Mouse (Mus musculus): ENCODE data around the gene Kif16b. TPM values are rescaled to one million over a fixed set of nuclear protein-coding genes. Genes with fewer than 3 reads are reported as not detected.

Gene Kif16b
- polyA plus RNA-seq, 1 experiment from 2014 or later: 3.7 TPM

DNA sequence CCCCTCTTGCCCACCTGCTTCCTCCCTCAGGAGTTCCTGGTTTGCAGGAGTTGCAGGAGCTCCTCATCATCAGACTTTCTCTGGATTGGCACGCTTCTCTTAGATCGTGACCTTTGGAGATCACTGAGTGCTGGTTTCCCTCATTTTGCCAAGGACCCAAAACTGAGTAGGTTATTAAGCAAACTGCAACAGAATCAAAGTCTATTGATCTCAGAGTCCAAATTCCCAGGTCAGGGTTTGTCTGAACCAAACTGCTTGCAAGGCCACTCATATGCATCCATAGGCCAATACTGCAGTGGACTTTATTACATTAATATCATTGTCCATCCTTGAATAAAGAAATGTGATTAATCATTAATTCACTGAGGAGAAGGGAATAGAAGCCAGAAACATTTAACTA lies 211.8 kb downstream of the Kif16b start:
- H3K27ac ChIP-seq (replicated peaks): no peak overlapping the region
- H3K36me3 ChIP-seq: no peaks in the 10 kb centered on the region
- no peaks in the 10 kb centered on the region for H3K27me3 ChIP-seq
- no peak overlapping the region for H3K4me3 ChIP-seq
- ATAC-seq (ENCODE audit: low FRiP score, low read depth): no peak
- WGBS: 91% methylated on average over 2 of the region's 2 CpGs
- H3K9me3 ChIP-seq: no peaks in the 10 kb centered on the region
- H3K9ac ChIP-seq: no peak overlapping the region
- H3K4me2 ChIP-seq: no peak overlapping the region
- H3K4me1 ChIP-seq (replicated peaks): no peaks in the 10 kb centered on the region

DNA sequence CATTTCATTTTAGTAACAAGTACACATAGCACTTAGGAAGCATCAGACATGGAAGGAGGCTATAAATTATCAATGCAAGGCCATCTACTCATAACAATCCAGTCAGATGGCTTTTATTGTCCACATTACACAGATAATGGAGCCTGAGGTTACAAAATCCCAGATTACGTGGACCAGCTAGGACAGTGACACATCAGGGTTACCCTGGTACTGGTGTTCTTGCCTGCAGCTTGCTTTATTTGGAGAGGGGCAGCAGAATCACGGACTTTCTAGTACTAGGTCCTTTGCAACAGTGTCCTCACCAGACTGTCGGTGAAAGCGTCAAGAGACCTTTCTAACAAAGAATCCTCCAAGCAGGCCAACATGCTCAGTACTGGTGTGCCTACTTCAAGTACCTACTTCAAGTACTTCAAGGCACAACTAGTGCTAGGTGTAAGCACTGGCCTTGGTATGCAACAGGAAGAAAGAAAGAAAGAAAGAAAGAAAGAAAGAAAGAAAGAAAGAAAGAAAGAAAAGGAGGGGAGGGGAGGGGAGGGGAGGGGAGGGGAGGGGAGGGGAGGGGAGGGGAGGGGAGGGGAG lies 213.3 kb downstream of the Kif16b start:
- Histone ChIP-seq H3K27me3 (no peaks in the 10 kb centered on the region), H3K9me3 (no peaks in the 10 kb centered on the region), H3K27ac (replicated peaks) (no peak overlapping the region), H3K4me3 (no peak overlapping the region), H3K4me2 (no peak overlapping the region), H3K4me1 (replicated peaks) (no peaks in the 10 kb centered on the region), H3K9ac (no peak overlapping the region), H3K36me3 (no peaks in the 10 kb centered on the region)
- no peak for ATAC-seq (ENCODE audit: low FRiP score, low read depth)
- WGBS: 87% methylated on average over 4 of the region's 4 CpGs

GRCm38 (mm10) chr2:142682965-142683709 lies 218.2 kb downstream of the Kif16b start:
- no peak overlapping the region for H3K27ac ChIP-seq (replicated peaks)
- H3K27me3 ChIP-seq: no peaks in the 10 kb centered on the region
- H3K4me1 ChIP-seq (replicated peaks): no peaks in the 10 kb centered on the region
- no peak overlapping the region for H3K9ac ChIP-seq
- no peak for ATAC-seq (ENCODE audit: low FRiP score, low read depth)
- H3K4me3 ChIP-seq: no peak overlapping the region
- H3K4me2 ChIP-seq: no peak overlapping the region
- no peaks in the 10 kb centered on the region for H3K36me3 ChIP-seq
- 75% methylated on average over 5 of the region's 5 CpGs for WGBS
- H3K9me3 ChIP-seq: no peaks in the 10 kb centered on the region

DNA sequence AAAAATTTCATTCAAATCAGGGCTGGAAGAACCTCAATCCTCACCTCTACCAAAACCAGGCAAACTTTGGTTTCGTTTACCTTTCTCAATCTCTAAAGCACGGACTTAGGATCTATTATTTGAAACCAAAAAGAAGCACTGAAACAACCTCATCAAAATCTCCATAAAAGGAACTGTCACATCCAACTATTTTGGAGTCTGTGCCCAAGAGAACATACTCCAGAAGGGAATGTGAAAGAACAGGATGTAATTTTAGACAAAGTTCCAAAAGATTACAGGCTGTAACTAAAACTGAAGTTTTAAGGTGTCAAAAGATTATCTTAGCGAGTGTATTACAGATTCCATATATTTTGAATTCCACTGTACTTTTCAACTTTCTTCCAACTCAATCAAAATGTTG lies 232.9 kb downstream of the Kif16b start:
- 91% methylated on average over 3 of the region's 3 CpGs for WGBS
- H3K4me1 ChIP-seq (replicated peaks): no peaks in the 10 kb centered on the region
- H3K27ac ChIP-seq (replicated peaks): no peak overlapping the region
- H3K9ac ChIP-seq: no peak overlapping the region
- ATAC-seq (ENCODE audit: low FRiP score, low read depth): no peak
- no peaks in the 10 kb centered on the region for H3K36me3 ChIP-seq
- no peaks in the 10 kb centered on the region for H3K9me3 ChIP-seq
- H3K4me3 ChIP-seq: no peak overlapping the region
- H3K27me3 ChIP-seq: no peaks in the 10 kb centered on the region
- no peak overlapping the region for H3K4me2 ChIP-seq

DNA sequence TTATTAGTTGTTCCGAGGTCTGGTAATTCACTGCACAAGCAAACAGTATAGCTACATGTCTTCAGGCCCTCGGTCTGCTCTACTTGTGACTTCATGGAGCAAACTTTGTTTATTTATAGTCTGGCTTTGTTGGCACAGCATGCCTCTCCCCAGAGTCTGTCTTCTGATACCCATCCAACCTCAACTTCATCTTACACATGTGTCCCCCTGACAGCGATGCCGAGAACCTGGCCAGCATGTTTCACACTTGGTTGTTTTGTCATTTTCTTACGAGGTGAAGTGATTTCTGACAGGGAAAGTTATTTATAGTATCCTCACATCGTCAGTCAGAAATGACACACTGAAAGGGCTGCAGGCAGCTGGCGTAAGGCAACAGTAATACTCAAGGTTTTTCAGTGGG lies 249.7 kb downstream of the Kif16b start:
- H3K4me3 ChIP-seq: no peak overlapping the region
- H3K9ac ChIP-seq: no peak overlapping the region
- no peak overlapping the region for H3K4me2 ChIP-seq
- H3K9me3 ChIP-seq: no peaks in the 10 kb centered on the region
- H3K27me3 ChIP-seq: no peaks in the 10 kb centered on the region
- no peak overlapping the region for H3K27ac ChIP-seq (replicated peaks)
- H3K36me3 ChIP-seq: no peaks in the 10 kb centered on the region; the same call in 1 of the 2 replicates
- ATAC-seq (ENCODE audit: low FRiP score, low read depth): no peak
- no peaks in the 10 kb centered on the region for H3K4me1 ChIP-seq (replicated peaks)
- 74% methylated on average over 7 of the region's 7 CpGs for WGBS

DNA sequence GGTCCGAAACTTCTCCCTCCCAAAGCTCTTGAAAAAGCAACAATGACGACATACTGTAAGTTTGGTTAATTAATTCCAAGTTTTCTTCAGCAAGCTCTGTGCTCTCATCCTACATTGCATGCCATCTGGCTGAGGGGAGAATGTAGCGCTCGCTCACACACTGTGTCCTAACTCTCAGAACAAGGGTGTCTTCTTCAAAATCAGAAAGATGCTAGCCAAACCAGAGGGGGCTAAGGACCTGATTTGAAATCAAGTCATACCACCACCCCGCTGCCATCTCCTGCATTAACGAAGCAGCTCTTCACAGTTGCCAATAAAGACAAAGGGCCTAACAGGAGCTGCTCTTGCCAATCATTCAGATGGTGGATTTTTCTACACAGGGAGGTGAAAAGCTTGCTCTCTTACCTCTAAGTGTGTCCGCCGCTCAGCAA lies 253.3 kb downstream of the Kif16b start:
- 70% methylated on average over 8 of the region's 8 CpGs for WGBS

GRCm38 (mm10) chr2:142646863-142647262 lies 254.5 kb downstream of the Kif16b start:
- no peak overlapping the region for H3K9ac ChIP-seq
- H3K27me3 ChIP-seq: no peaks in the 10 kb centered on the region
- no peaks in the 10 kb centered on the region for H3K4me1 ChIP-seq (replicated peaks)
- H3K9me3 ChIP-seq: no peaks in the 10 kb centered on the region
- H3K4me2 ChIP-seq: no peak overlapping the region
- ATAC-seq (ENCODE audit: low FRiP score, low read depth): no peak
- no peak overlapping the region for H3K27ac ChIP-seq (replicated peaks)
- no peak overlapping the region for H3K4me3 ChIP-seq
- 94% methylated on average over 4 of the region's 4 CpGs for WGBS
- no peaks in the 10 kb centered on the region; the same call in 1 of the 2 replicates for H3K36me3 ChIP-seq

More for the DNA sequence above, 253.3 kb downstream of the Kif16b start:
- Histone ChIP-seq H3K4me2 (no peak overlapping the region), H3K36me3 (no peaks in the 10 kb centered on the region; the same call in 1 of the 2 replicates), H3K4me1 (replicated peaks) (no peaks in the 10 kb centered on the region), H3K4me3 (no peak overlapping the region), H3K9ac (no peak overlapping the region), H3K9me3 (no peaks in the 10 kb centered on the region), H3K27me3 (no peaks in the 10 kb centered on the region), H3K27ac (replicated peaks) (no peak overlapping the region)
- no peak for ATAC-seq (ENCODE audit: low FRiP score, low read depth)

DNA sequence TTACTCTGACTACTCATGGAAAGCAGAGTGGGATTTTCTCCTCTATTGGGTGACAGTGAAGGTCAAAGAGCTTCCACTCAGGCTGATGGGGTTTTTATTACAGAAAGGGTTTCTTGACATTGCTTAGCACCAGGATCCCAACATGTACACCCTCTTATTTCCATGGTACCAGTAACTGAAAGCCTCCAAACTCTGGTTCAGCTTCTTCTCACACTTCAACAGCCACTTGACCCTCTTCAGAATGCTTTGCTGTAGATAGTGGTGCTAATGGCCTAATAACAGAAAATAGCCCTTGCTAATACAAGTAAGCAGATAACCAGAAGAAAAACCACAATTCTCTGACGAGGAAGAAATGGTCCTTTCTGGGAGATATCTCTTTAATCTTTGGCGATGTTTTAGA lies 259.6 kb downstream of the Kif16b start:
- Histone ChIP-seq H3K4me2 (no peak overlapping the region), H3K4me1 (replicated peaks) (no peaks in the 10 kb centered on the region), H3K36me3 (no peaks in the 10 kb centered on the region), H3K27ac (replicated peaks) (no peak overlapping the region), H3K9ac (no peak overlapping the region), H3K27me3 (no peaks in the 10 kb centered on the region), H3K4me3 (no peak overlapping the region), H3K9me3 (no peaks in the 10 kb centered on the region)
- no peak for ATAC-seq (ENCODE audit: low FRiP score, low read depth)
- WGBS: 91% methylated on average over 2 of the region's 2 CpGs

GRCm38 (mm10) chr2:142635606-142636304 lies 265.6 kb downstream of the Kif16b start:
- H3K4me2 ChIP-seq: no peak overlapping the region
- no peak overlapping the region for H3K9ac ChIP-seq
- no peak overlapping the region for H3K27ac ChIP-seq (replicated peaks)
- peak; percentile 48; the same call in 1 of the 2 replicates for ATAC-seq (ENCODE audit: low FRiP score, low read depth)
- peaks cover 5% of the 10 kb centered on the region; the same call in 1 of the 2 replicates for H3K4me1 ChIP-seq (replicated peaks)
- H3K9me3 ChIP-seq: no peaks in the 10 kb centered on the region
- WGBS: 52% methylated on average over 7 of the region's 7 CpGs
- no peaks in the 10 kb centered on the region for H3K36me3 ChIP-seq
- no peak overlapping the region for H3K4me3 ChIP-seq
- no peaks in the 10 kb centered on the region for H3K27me3 ChIP-seq

DNA sequence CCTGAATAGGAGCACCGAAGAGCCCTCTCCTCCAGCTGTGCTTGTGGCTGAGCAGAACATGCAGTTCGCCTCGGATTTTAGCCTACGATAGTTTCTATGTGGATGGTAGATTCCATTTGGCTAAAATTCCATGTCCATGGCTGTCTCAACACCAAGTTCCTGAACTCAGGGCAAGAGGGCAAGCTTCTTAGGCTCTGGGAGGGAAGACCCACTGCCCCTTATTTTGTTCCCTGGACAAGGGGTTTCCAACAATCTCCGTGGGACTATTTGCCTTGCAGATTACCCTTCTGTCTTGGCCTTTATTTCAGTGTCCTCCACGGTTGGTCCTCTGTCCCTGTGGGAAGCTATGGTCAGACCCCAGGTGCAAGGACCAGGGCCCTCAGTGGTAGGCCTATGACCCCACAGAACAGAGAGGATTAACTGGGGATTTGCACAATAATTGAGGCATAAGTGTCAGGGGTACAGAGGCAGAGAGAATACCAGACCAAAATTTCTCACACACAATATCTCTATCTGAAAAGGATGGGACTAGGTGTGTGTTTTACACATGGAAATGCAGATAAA lies 267.3 kb downstream of the Kif16b start:
- no peaks in the 10 kb centered on the region for H3K36me3 ChIP-seq
- 52% methylated on average over 6 of the region's 6 CpGs for WGBS
- no peaks in the 10 kb centered on the region for H3K9me3 ChIP-seq
- H3K4me1 ChIP-seq (replicated peaks): peaks cover 5% of the 10 kb centered on the region; the same call in 1 of the 2 replicates
- H3K9ac ChIP-seq: no peak overlapping the region
- no peak overlapping the region for H3K4me2 ChIP-seq
- H3K27ac ChIP-seq (replicated peaks): no peak overlapping the region
- H3K27me3 ChIP-seq: no peaks in the 10 kb centered on the region
- no peak overlapping the region for H3K4me3 ChIP-seq
- ATAC-seq (ENCODE audit: low FRiP score, low read depth): no peak

GRCm38 (mm10) chr2:142629523-142630312 lies 271.6 kb downstream of the Kif16b start:
- Histone ChIP-seq H3K27ac (replicated peaks) (no peak overlapping the region), H3K4me1 (replicated peaks) (no peaks in the 10 kb centered on the region), H3K36me3 (no peaks in the 10 kb centered on the region), H3K4me2 (no peak overlapping the region), H3K9me3 (no peaks in the 10 kb centered on the region), H3K27me3 (no peaks in the 10 kb centered on the region), H3K4me3 (no peak overlapping the region), H3K9ac (no peak overlapping the region)
- no peak for ATAC-seq (ENCODE audit: low FRiP score, low read depth)
- 73% methylated on average over 2 of the region's 2 CpGs for WGBS

Measured in hindbrain, embryonic 15.5 days (tissue).